Mouse (Mus musculus) hindbrain, postnatal 0 days (tissue): Measurements from ENCODE around the gene Tmem30c. TPM values are rescaled to one million over a fixed set of nuclear protein-coding genes. Genes with fewer than 3 reads are reported as not detected.

Source experiments
- ATAC-seq: fragments of 200-750 bp; cut with Nextera tagmentation; 2 replicates; pipeline ENCODE4 v1.8.0; 2017; ENCODE audit warnings: mild to moderate bottlenecking, moderate TSS enrichment, moderate library complexity
- DNase-seq: peaks from one replicate; pipeline ENCODE4 v3.0.0-alpha.2; 2015; ENCODE audit warnings: low spot score
- H3K27ac ChIP-seq: fragments of 300-500 bp; sonication (generic); 2 replicates; pipeline ENCODE4 v1.5.1; 2014; ENCODE audit warnings: mild to moderate bottlenecking
- H3K27me3 ChIP-seq: fragments of 300-500 bp; sonication (generic); 2 replicates; pipeline ENCODE4 v1.6.1; 2014; ENCODE audit warnings: low read length, mixed read lengths; ENCODE audit not compliant: insufficient read depth
- H3K36me3 ChIP-seq: fragments of 300-500 bp; sonication (generic); 2 replicates; pipeline ENCODE4 v1.6.1; 2014; ENCODE audit warnings: low read length, mixed read lengths; ENCODE audit not compliant: insufficient read depth
- H3K4me1 ChIP-seq: fragments of 300-500 bp; sonication (generic); 2 replicates; pipeline ENCODE4 v1.6.1; 2014; ENCODE audit warnings: antibody characterized with exemption, low read length, mixed read lengths; ENCODE audit not compliant: insufficient read depth
- H3K4me2 ChIP-seq: fragments of 300-500 bp; sonication (generic); 2 replicates; pipeline ENCODE4 v1.6.1; 2014; ENCODE audit warnings: low read depth, mild to moderate bottlenecking, low read length, moderate library complexity, mixed read lengths
- H3K4me3 ChIP-seq: fragments of 300-500 bp; sonication (generic); 2 replicates; pipeline ENCODE4 v1.5.1; 2014; ENCODE audit warnings: low read length
- H3K9ac ChIP-seq: fragments of 300-500 bp; sonication (generic); replicated peaks from 2 replicates; pipeline ENCODE4 v1.6.1; 2014; ENCODE audit warnings: mild to moderate bottlenecking, low read length, moderate library complexity, mixed read lengths
- H3K9me3 ChIP-seq: fragments of 300-500 bp; sonication (generic); 2 replicates; pipeline ENCODE4 v1.6.1; 2016; ENCODE audit warnings: low read length, mixed read lengths
- CTCF ChIP-seq: IDR thresholded peaks from 2 replicates; pipeline ENCODE4 v1.5.1; 2016; ENCODE audit warnings: antibody characterized with exemption, control low read depth, low read depth
- WGBS: fragments of 180-500 bp; shearing (Covaris S2); extraction: QIAGEN DNeasy Blood & Tissue Kit; methylation state at CpG from one replicate; pipeline ENCODE4 v1.1.7; 2014; 5-methylcytosine and 5-hydroxymethylcytosine counted together
- polyA plus RNA-seq: library from polyadenylated mRNA; unstranded; fragments of >200 nt; fragmentation: Nextera tagmentation; extraction: Ambion mirVana; gene quantifications from 2 replicates; pipeline ENCODE4 v1.2.1, GENCODE M21; 2015
- total RNA-seq: library from RNA; depleted of rRNA; stranded (reverse); fragments of >200 nt; gene quantifications from 2 replicates; pipeline ENCODE4 v1.2.3, GENCODE M21; 2014

The Tmem30c gene
- total and polyA plus RNA-seq, 2 experiments from 2014 or later, result 0.14 to 0.73 TPM

DNA sequence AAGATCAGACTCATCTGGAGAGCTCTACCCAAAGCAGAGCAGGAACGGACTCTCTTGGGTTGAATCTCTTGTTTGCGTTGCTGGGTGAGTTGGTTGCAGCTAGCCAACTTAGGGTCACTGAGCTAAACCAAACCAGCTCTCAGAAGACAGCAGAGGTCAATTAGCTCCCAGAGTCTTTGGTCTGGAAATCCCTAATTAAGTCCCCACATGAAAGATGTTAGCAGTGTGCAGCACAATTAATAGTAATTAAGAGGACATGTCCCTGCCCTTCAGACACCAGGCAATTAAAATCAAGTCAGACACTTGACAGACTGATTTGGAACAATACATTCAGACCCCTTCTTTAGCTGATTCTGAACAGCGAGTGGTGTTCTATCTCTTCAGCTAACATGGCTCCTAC is 21.6 kb upstream of the Tmem30c start:
- DNase-seq, result no peak

GRCm38 (mm10) chr16:57313487-57313886 is 20.8 kb upstream of the Tmem30c start:
- Histone ChIP-seq H3K27ac (no peak overlapping the region), H3K9me3 (no peaks in the 10 kb centered on the region), H3K4me1 (no peaks in the 10 kb centered on the region), H3K4me2 (no peak overlapping the region), H3K9ac (no peak overlapping the region), H3K36me3 (no peaks in the 10 kb centered on the region), H3K4me3 (no peak overlapping the region), H3K27me3 (no peaks in the 10 kb centered on the region)
- no peak for TF ChIP-seq CTCF
- 86% methylated on average over 3 of the region's 3 CpGs for WGBS
- DNase-seq, result no peak
- no peak for ATAC-seq

More for the DNA sequence above, 21.6 kb upstream of the Tmem30c start:
- Histone ChIP-seq H3K4me3 (no peak overlapping the region), H3K27ac (no peak overlapping the region), H3K9ac (no peak overlapping the region), H3K27me3 (no peaks in the 10 kb centered on the region), H3K9me3 (no peaks in the 10 kb centered on the region), H3K4me1 (no peaks in the 10 kb centered on the region), H3K36me3 (no peaks in the 10 kb centered on the region), H3K4me2 (no peak overlapping the region)
- no peak for ATAC-seq
- no peak for TF ChIP-seq CTCF
- WGBS, result 72% methylated on average over 3 of the region's 3 CpGs

- H3K4me1 ChIP-seq, result no peaks in the 10 kb centered on the region
- H3K4me3 ChIP-seq, result no peak overlapping the region
- TF ChIP-seq CTCF, result no peak
- DNase-seq (no peak), ATAC-seq (no peak)
- no peak overlapping the region for H3K9ac ChIP-seq
- H3K27ac ChIP-seq, result no peak overlapping the region
- no peaks in the 10 kb centered on the region for H3K27me3 ChIP-seq
- no peaks in the 10 kb centered on the region for H3K9me3 ChIP-seq
- no peak overlapping the region for H3K4me2 ChIP-seq
- no peaks in the 10 kb centered on the region for H3K36me3 ChIP-seq
- WGBS, result 85% methylated on average over 2 of the region's 2 CpGs
Measured at GRCm38 (mm10) chr16:57312130-57312529, 19.5 kb upstream of the Tmem30c start.

- Histone ChIP-seq H3K4me2 (no peak overlapping the region), H3K4me1 (no peaks in the 10 kb centered on the region), H3K9me3 (no peaks in the 10 kb centered on the region), H3K27ac (no peak overlapping the region), H3K27me3 (no peaks in the 10 kb centered on the region), H3K36me3 (no peaks in the 10 kb centered on the region), H3K9ac (no peak overlapping the region), H3K4me3 (no peak overlapping the region)
- ATAC-seq (no peak), DNase-seq (no peak)
- TF ChIP-seq CTCF, result no peak
- 82% methylated on average over 6 of the region's 6 CpGs for WGBS
Measured at GRCm38 (mm10) chr16:57305463-57305862, 12.8 kb upstream of the Tmem30c start.

GRCm38 (mm10) chr16:57303716-57304115 is 11.1 kb upstream of the Tmem30c start:
- 64% methylated on average over 19 of the region's 19 CpGs for WGBS
- H3K4me3 ChIP-seq, result no peak overlapping the region
- no peak overlapping the region for H3K4me2 ChIP-seq
- no peaks in the 10 kb centered on the region for H3K36me3 ChIP-seq
- H3K4me1 ChIP-seq, result no peaks in the 10 kb centered on the region
- H3K9ac ChIP-seq, result no peak overlapping the region
- DNase-seq (no peak), ATAC-seq (no peak)
- no peak overlapping the region for H3K27ac ChIP-seq
- TF ChIP-seq CTCF, result no peak
- H3K27me3 ChIP-seq, result no peaks in the 10 kb centered on the region
- no peaks in the 10 kb centered on the region for H3K9me3 ChIP-seq

- Histone ChIP-seq H3K4me1 (no peaks in the 10 kb centered on the region), H3K9me3 (no peaks in the 10 kb centered on the region), H3K9ac (no peak overlapping the region), H3K36me3 (no peaks in the 10 kb centered on the region), H3K27me3 (no peaks in the 10 kb centered on the region), H3K27ac (no peak overlapping the region), H3K4me3 (no peak overlapping the region), H3K4me2 (no peak overlapping the region)
- DNase-seq, result peak; percentile 39
- peak; percentile 71; the same call in 1 of the 2 replicates for ATAC-seq
- 57% methylated on average over 25 of the region's 25 CpGs for WGBS
- TF ChIP-seq CTCF, result no peak
Measured at GRCm38 (mm10) chr16:57302792-57303698, 10.4 kb upstream of the Tmem30c start.
